Mouse (Mus musculus): ENCODE data around the gene Osmr.

The Osmr gene

GRCm38 (mm10) chr15:6874601-6875019, at the start of gene Osmr:
Gene Osmr (minus strand): TSS chr15:6874969.
- DNase-seq (ENCODE audit: low spot score in 2 of 2), result peak; percentile 37 to 45

- no peak for DNase-seq (ENCODE audit: low spot score in 2 of 2)
Observed at GRCm38 (mm10) chr15:6919406-6919805, 44.6 kb upstream of the Osmr start.

GRCm38 (mm10) chr15:6914163-6914562, 39.4 kb upstream of the Osmr start:
- no peak for DNase-seq (ENCODE audit: low spot score in 2 of 2)

GRCm38 (mm10) chr15:6909669-6910068, 34.9 kb upstream of the Osmr start:
- DNase-seq (ENCODE audit: low spot score in 2 of 2), result peak; percentile 84 to 86

- no peak for DNase-seq (ENCODE audit: low spot score in 2 of 2)
Observed at GRCm38 (mm10) chr15:6909084-6909483, 34.3 kb upstream of the Osmr start.

GRCm38 (mm10) chr15:6908601-6909000, 33.8 kb upstream of the Osmr start:
- no peak for DNase-seq (ENCODE audit: low spot score in 2 of 2)

- DNase-seq (ENCODE audit: low spot score in 2 of 2), result no peak
Observed at GRCm38 (mm10) chr15:6906260-6907047, 31.7 kb upstream of the Osmr start.

GRCm38 (mm10) chr15:6905726-6906125, 31.0 kb upstream of the Osmr start:
- no peak for DNase-seq (ENCODE audit: low spot score in 2 of 2)

GRCm38 (mm10) chr15:6903286-6903975, 28.7 kb upstream of the Osmr start:
- no peak for DNase-seq (ENCODE audit: low spot score in 2 of 2)

- no peak for DNase-seq (ENCODE audit: low spot score in 2 of 2)
Observed at GRCm38 (mm10) chr15:6901982-6902639, 27.3 kb upstream of the Osmr start.

- DNase-seq (ENCODE audit: low spot score in 2 of 2), result no peak
Observed at GRCm38 (mm10) chr15:6901236-6901635, 26.5 kb upstream of the Osmr start.

- no peak for DNase-seq (ENCODE audit: low spot score in 2 of 2)
Observed at GRCm38 (mm10) chr15:6884260-6884659, 9.5 kb upstream of the Osmr start.

- peak in 1 of 2 experiments; percentile 36 for DNase-seq (ENCODE audit: low spot score in 2 of 2)
Observed at GRCm38 (mm10) chr15:6883816-6884215, 9.0 kb upstream of the Osmr start.

- DNase-seq (ENCODE audit: low spot score in 2 of 2), result no peak
Observed at GRCm38 (mm10) chr15:6883091-6883490, 8.3 kb upstream of the Osmr start.

GRCm38 (mm10) chr15:6882180-6882579, 7.4 kb upstream of the Osmr start:
- DNase-seq (ENCODE audit: low spot score in 2 of 2), result no peak

- no peak for DNase-seq (ENCODE audit: low spot score in 2 of 2)
Observed at GRCm38 (mm10) chr15:6881211-6881610, 6.4 kb upstream of the Osmr start.

GRCm38 (mm10) chr15:6873807-6874600, 765 bp downstream of the Osmr start:
- peak; percentile 78 to 86 for DNase-seq (ENCODE audit: low spot score in 2 of 2)

GRCm38 (mm10) chr15:6873154-6873806, 1.5 kb downstream of the Osmr start:
- DNase-seq (ENCODE audit: low spot score in 2 of 2), result peak in 1 of 2 experiments; percentile 49

- no peak for DNase-seq (ENCODE audit: low spot score in 2 of 2)
Observed at GRCm38 (mm10) chr15:6871621-6872359, 3.0 kb downstream of the Osmr start.

- DNase-seq (ENCODE audit: low spot score in 2 of 2), result no peak
Observed at GRCm38 (mm10) chr15:6866888-6867287, 7.9 kb downstream of the Osmr start.
